Mouse (Mus musculus) gastrocnemius, postnatal 25 days (tissue): Measurements from ENCODE around the gene Gm21903. TPM values are rescaled to one million over a fixed set of nuclear protein-coding genes. Genes with fewer than 3 reads are reported as not detected.
"Not testable (repeated sequence)": the region's sequence is repeated elsewhere in the genome, so short reads cannot be mapped to it uniquely, and the experiment has no call there.

Experiments
- DNase-seq: peaks from one replicate; pipeline ENCODE4 v3.0.0; 2022
- long read RNA-seq, 2 experiments: library from polyadenylated mRNA; stranded (forward); transcript quantifications; one replicate each; pipeline ENCODE4 v2.0.0; 2021
- total RNA-seq, 2 experiments: library from RNA; stranded (reverse); gene quantifications; 1 replicate in 1 of 2; 2 replicates in 1 of 2; pipeline ENCODE4 v1.2.3; 2021

Gm21903 gene
- not detected for total RNA-seq
- long read RNA-seq, experiment 1: 0 reads
- long read RNA-seq, experiment 2: 0 reads

GRCm38 (mm10) chr17:39043241-39043640 is at the start of gene Gm21903:
TSS of gene Gm21903 (minus strand) at chr17:39043341.
- DNase-seq: no peak

- no peak for DNase-seq
Observed at GRCm38 (mm10) chr17:39076937-39077336, 33.8 kb upstream of the Gm21903 start, which contains the start of gene Esp23. TSS of gene Esp23 (minus strand) at chr17:39077037.

- no peak for DNase-seq
Observed at GRCm38 (mm10) chr17:39063641-39064040, 20.5 kb upstream of the Gm21903 start.

- not testable (repeated sequence) for DNase-seq
Observed at GRCm38 (mm10) chr17:39036395-39036794, 6.7 kb downstream of the Gm21903 start, which contains the start of gene Esp24. TSS of gene Esp24 (plus strand) at chr17:39036695.

- DNase-seq: no peak
Observed at GRCm38 (mm10) chr17:39017184-39017583, 26.0 kb downstream of the Gm21903 start.

GRCm38 (mm10) chr17:39010675-39011638 is 32.2 kb downstream of the Gm21903 start:
- DNase-seq: no peak

- no peak for DNase-seq
Observed at GRCm38 (mm10) chr17:39009846-39010245, 33.3 kb downstream of the Gm21903 start.

Other genes with a start within 250 kb of the Gm21903 start
- gene Esp24, start 6.6 kb downstream of the Gm21903 start, total RNA-seq: not detected
- not detected for gene Esp23, start 33.7 kb upstream of the Gm21903 start, total RNA-seq
- gene Esp22, start 52.0 kb upstream of the Gm21903 start, total RNA-seq: not detected